In genomic region chr5:105575839-105576238, GRCm38 (mm10) we compare ENCODE assay signal across 12 mouse cellular contexts. TPM values are rescaled to one million over a fixed set of nuclear protein-coding genes. Genes with fewer than 3 reads are reported as not detected.
A peak's percentile ranks its signal among the peaks of the same experiment; 100 is the strongest.
DNase-seq lines count a peak whose midpoint lies in the region; ATAC-seq lines count a peak whose summit lies in the region.
"Had no signal": no experiment of that assay in that cellular context is flagged by ENCODE, and none has a peak within 500 bp of the region (broad histone marks: within the 10 kb centered on the region; RNA-seq: fewer than 3 reads in every experiment).

No protein-coding gene starts in this region.

- H3K9ac ChIP-seq in liver, embryonic 11.5 days (ENCODE audit: low read depth, low read length) = peak overlapping the region; percentile 7; the same call in 1 of the 2 replicates
- H3K9ac ChIP-seq: limb, embryonic 12.5 days had no signal

- peak overlapping the region; percentile 22; the same call in 1 of the 2 replicates for H3K4me2 ChIP-seq in liver, embryonic 11.5 days
- H3K4me2 ChIP-seq: limb, embryonic 12.5 days; midbrain, embryonic 11.5 days had no signal

- H3K4me3 ChIP-seq in liver, embryonic 11.5 days (ENCODE audit: low read depth, low read length) = no peak overlapping the region
- H3K4me3 ChIP-seq: limb, embryonic 12.5 days had no signal

- no peaks in the 10 kb centered on the region for H3K9me3 ChIP-seq in liver, embryonic 11.5 days (ENCODE audit: control insufficient read depth, low read length)
- H3K9me3 ChIP-seq: limb, embryonic 12.5 days had no signal

- peak; percentile 96 for ATAC-seq in liver, embryonic 11.5 days (replicated peaks; ENCODE audit: low FRiP score)
- ATAC-seq: forebrain, embryonic 16.5 days had no signal

- 58% methylated on average over 6 of the region's 6 CpGs for WGBS in liver, embryonic 11.5 days

- H3K36me3 ChIP-seq in liver, embryonic 11.5 days (ENCODE audit: control insufficient read depth, insufficient read depth, low read length) = no peaks in the 10 kb centered on the region

- peaks cover 31% of the 10 kb centered on the region for H3K4me1 ChIP-seq in liver, embryonic 11.5 days (replicated peaks; ENCODE audit: control insufficient read depth, insufficient read depth, low read length)
- H3K4me1 ChIP-seq: limb, embryonic 12.5 days had no signal

- DNase-seq in embryo, embryonic 10.5 days (ENCODE audit: low spot score) = peak; percentile 24
- DNase-seq in embryo, embryonic 11 days = no peak
- peak; percentile 58 for DNase-seq in spleen, adult 12 weeks (ENCODE audit: low spot score)
- DNase-seq in spleen, adult 18-20 months = no peak
- DNase-seq in liver, embryonic 11.5 days (ENCODE audit: low spot score) = peak; percentile 49
- DNase-seq in yolk sac, embryonic 10.5 days (ENCODE audit: low spot score) = peak; percentile 34
- DNase-seq in right cerebral cortex, postnatal 25 days = no peak
- no peak for DNase-seq in thymus, postnatal 0 days (ENCODE audit: low spot score)
- DNase-seq: heart, postnatal 10 days had no signal

- H3K27ac ChIP-seq in liver, embryonic 11.5 days (ENCODE audit: low read depth, low read length) = peak overlapping the region; percentile 28; the same call in 1 of the 2 replicates
- H3K27ac ChIP-seq: limb, embryonic 12.5 days had no signal

- H3K27me3 ChIP-seq in liver, embryonic 11.5 days (replicated peaks; ENCODE audit: control insufficient read depth, insufficient read depth, low read length) = no peaks in the 10 kb centered on the region
- H3K27me3 ChIP-seq: limb, embryonic 12.5 days had no signal

RNA-seq across cellular contexts. Expression of gene Lrrc8c, which starts 56.7 kb away (rescaled TPM):
- 30.4 and 33.8 TPM in 2 replicates for polyA plus RNA-seq in liver, embryonic 11.5 days (2014; fragmentation: Nextera tagmentation; extraction: Ambion mirVana)
- 24.5 and 26.2 TPM in 2 replicates for polyA plus RNA-seq in thymus, postnatal 0 days (2015; fragmentation: Nextera tagmentation; extraction: Ambion mirVana)

Comparison
In these comparisons a context has a peak if more than half of its experiments do, and no peak if none do; other contexts are left out.
1. DNase-seq: peak in embryo, embryonic 10.5 days (single experiment), spleen, adult 12 weeks (single experiment), liver, embryonic 11.5 days (single experiment) and yolk sac, embryonic 10.5 days (single experiment); none in embryo, embryonic 11 days (single experiment), spleen, adult 18-20 months (0 of 2), right cerebral cortex, postnatal 25 days (single experiment) and thymus, postnatal 0 days (single experiment).